Mouse (Mus musculus) E14TG2a.4 (cell line): ENCODE results near the gene P4htm.

Experiments
- H3K27me3 ChIP-seq: 2 replicates; pipeline ENCODE4 v1.6.1; 2014; ENCODE audit warnings: low read length, control low read depth; ENCODE audit not compliant: insufficient read depth
- H3K36me3 ChIP-seq: 2 replicates; pipeline ENCODE4 v1.6.1; 2014; ENCODE audit warnings: low read length, control low read depth; ENCODE audit not compliant: insufficient read depth
- H3K4me1 ChIP-seq: replicated peaks from 2 replicates; pipeline ENCODE4 v1.6.1; 2014; ENCODE audit warnings: low read depth, low read length, control low read depth
- H3K4me3 ChIP-seq: replicated peaks from 2 replicates; pipeline ENCODE4 v1.5.1; 2014; ENCODE audit warnings: mild to moderate bottlenecking, low read length
- H3K9me3 ChIP-seq: 2 replicates; pipeline ENCODE4 v1.6.1; 2014; ENCODE audit warnings: low read length, control low read depth
- CTCF ChIP-seq: conservative IDR thresholded peaks from 2 replicates; pipeline ENCODE4 v1.5.1; 2014; ENCODE audit warnings: low read length
- NANOG ChIP-seq: IDR thresholded peaks from 2 replicates; pipeline ENCODE4 v1.6.1; 2014; ENCODE audit warnings: borderline replicate concordance, low read length, mixed read lengths
- POU5F1 ChIP-seq: IDR thresholded peaks from 2 replicates; pipeline ENCODE4 v1.6.1; 2014; ENCODE audit warnings: low read length, borderline replicate concordance

The P4htm gene

DNA sequence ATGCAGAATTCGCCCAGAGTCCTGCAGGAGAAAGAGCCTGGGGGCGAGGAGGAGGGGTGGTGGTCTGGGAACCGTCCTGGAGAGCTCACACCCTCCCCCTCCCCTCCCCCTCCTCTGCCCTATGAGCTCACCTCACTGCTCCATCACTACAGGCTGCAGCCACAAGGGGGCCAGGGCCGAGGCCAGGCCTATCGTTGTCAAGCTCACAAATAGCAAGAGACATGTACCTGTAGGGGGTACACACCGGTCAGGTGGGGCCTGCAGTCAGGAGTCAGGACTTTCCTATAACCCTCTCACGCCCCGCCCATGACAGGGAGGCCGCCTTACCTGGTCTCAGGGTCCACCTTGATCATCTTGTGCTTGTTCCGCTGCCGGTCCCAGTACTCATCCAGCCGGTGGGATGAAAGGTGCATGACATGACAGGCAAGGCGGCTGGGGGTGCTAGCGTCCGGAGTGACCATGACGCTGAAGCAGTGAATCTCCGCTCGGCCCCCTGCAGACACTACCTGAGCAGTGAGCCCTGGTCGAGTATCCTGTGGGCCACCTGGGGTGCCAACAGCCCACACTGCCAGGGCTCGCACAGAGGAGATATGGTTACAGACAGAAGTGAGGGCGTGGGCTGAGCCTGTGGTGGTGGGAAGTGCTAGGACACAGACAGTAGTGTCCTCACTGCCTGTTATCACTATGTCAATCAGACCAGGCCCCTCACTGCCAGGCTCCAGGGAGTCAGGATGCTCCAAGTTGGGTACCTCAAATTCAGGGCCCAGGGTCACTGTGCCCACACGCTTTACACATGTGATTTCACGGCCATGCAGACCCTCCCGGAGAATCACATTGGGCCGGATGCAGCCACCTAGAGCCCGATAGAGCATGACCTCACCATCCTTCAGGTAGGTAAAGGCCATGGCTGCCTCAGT is 23.4 kb downstream of the P4htm start:
- TF ChIP-seq CTCF (peak; percentile 45), POU5F1 (no peak)
- H3K4me3 ChIP-seq: peak overlapping the region; percentile 54
- peaks cover 91% of the 10 kb centered on the region for H3K4me1 ChIP-seq
- no peaks in the 10 kb centered on the region for H3K9me3 ChIP-seq
- H3K36me3 ChIP-seq: peaks cover 63% of the 10 kb centered on the region
- H3K27me3 ChIP-seq: no peaks in the 10 kb centered on the region

DNA sequence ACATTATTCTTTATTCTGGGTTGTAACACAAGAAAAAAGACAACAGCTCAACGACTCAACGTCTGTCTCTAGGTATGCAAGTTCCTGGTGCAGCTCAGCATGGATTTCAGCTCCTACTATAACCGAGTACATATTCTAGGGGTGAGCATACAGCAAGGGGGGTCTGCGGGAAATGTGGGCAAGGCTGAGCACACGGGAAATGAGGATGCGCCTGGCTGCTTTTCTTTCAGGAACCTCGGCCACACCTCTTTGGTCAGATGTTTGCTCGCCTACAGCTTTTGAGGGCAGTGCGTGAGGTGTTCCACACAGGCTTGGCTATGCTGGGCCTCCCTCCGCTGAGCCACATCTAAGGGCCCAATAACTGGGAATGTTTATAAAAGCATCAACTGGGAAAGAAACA is 25.1 kb downstream of the P4htm start:
- TF ChIP-seq POU5F1 (no peak), CTCF (no peak), NANOG (no peak)

DNA sequence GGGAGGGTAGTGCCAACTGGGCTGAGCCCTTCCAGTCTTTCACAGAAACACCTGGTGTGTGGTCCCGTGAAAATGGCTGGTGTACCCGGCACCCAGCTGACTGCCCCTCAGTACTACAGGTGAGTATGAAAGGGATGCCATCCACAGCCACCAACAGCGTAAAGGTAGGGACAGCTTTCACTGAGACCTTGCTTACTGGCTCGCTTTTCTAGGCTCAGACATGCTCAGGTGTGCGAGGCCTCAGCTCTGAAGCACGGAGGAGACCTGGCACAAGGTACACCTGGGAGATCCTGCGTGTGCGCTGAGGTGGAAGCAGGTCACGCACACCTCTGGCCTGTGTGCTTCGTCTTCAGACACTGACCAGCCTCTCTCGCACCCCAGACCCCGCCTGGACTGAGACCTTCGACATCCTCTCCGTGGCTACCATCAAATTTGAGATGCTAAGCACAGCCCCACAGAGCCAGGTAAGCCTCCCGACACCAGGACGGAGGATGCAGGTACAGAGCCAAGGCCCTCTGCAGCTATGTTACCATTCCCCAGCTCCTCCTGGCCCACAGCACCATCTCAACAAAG is 26.0 kb downstream of the P4htm start:
- H3K9me3 ChIP-seq: no peaks in the 10 kb centered on the region
- TF ChIP-seq POU5F1 (no peak), NANOG (no peak), CTCF (no peak)
- peaks cover 57% of the 10 kb centered on the region for H3K36me3 ChIP-seq
- peaks cover 86% of the 10 kb centered on the region for H3K4me1 ChIP-seq
- H3K27me3 ChIP-seq: no peaks in the 10 kb centered on the region
- no peak overlapping the region for H3K4me3 ChIP-seq

More for the DNA sequence above, 25.1 kb downstream of the P4htm start:
- no peaks in the 10 kb centered on the region for H3K9me3 ChIP-seq
- peaks cover 94% of the 10 kb centered on the region for H3K4me1 ChIP-seq
- peaks cover 63% of the 10 kb centered on the region for H3K36me3 ChIP-seq
- no peaks in the 10 kb centered on the region for H3K27me3 ChIP-seq
- 0 out of 2 replicates have a peak overlapping the region, but pooled peaks have one; percentile 13 for H3K4me3 ChIP-seq

DNA sequence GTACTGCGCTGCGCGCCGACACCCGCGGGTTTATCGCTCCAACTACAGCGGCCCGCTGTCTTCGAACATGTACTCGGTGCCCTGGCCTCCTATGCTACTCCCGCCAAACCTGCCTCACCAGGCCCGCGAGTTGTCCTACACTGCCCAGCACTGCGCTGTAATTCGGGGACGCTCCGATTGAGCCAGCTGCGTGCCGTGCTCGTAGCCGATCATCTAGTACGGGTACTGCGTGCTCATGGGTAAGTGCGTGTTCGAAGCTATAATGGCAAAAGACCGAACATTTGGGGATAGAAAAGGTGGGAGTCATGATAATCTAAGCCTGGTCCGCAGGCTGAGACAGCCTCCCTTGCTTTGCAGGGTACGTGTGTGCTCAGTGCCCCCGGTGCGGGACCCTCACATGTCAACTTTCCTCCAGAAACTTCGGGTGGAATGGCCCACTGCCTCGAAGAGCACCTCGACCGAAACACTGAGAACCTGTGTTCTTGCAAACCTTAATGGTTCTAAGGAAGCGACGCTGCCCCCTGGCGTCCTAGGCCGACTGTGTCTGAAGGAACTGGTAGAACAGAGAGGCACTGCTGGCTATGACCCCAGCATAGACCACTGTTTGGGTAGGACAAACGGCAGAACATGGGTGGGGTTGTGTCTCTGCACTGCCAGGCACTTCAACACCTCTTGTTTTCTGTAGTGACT is 27.1 kb downstream of the P4htm start:
- H3K27me3 ChIP-seq: no peaks in the 10 kb centered on the region
- H3K9me3 ChIP-seq: no peaks in the 10 kb centered on the region
- H3K36me3 ChIP-seq: peaks cover 55% of the 10 kb centered on the region
- peak overlapping the region; percentile 92 for H3K4me3 ChIP-seq
- peak; percentile 60 for TF ChIP-seq CTCF
- no peak for TF ChIP-seq POU5F1
- H3K4me1 ChIP-seq: peaks cover 85% of the 10 kb centered on the region

DNA sequence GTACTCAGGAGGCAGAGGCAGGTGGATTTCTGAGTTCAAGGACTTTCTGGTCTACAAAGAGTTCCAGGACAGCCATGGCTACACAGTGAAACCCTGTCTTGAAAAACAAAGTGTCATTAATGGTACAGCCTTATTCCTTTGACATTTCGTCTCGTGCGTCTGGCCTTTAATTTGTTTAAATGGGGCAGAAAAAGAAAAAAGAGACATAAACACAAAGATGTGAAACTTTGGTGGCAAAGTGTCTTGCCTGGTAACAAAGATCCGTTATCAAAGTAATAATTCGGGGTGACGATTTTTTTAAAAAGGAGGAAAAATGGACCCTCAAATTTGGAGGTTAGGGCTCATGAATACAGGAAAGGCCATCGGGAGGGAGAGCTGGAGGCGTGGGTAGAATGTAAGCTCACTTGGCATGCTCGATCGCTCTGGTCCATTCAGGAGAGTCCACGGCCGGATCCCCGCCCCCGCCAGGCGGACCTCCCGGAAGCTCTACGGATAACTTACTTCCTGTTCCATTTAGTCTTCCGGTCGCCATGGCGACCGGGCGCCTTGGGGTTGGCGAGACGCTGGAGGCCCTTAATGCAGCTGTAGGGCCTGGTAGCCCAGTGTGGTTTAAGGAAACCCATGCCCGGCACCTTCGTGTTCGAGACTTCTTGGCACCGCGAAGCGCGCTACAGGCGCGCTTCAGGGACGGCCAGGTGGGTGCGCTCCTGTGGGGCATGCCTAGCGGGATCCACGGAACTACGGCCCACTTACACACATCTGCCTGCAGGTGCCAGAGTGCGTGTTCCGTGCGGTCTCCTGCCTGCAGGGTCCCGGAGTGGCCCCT is 27.9 kb downstream of the P4htm start, which contains the start of gene Dalrd3:
Gene Dalrd3 (plus strand): TSS at position 506 of the 826 bp plus-strand sequence.
- peak within 1 kb of the TSS; percentile 92 for H3K4me3 ChIP-seq
- TF ChIP-seq POU5F1 (no peak), CTCF (no peak), NANOG (no peak)

DNA sequence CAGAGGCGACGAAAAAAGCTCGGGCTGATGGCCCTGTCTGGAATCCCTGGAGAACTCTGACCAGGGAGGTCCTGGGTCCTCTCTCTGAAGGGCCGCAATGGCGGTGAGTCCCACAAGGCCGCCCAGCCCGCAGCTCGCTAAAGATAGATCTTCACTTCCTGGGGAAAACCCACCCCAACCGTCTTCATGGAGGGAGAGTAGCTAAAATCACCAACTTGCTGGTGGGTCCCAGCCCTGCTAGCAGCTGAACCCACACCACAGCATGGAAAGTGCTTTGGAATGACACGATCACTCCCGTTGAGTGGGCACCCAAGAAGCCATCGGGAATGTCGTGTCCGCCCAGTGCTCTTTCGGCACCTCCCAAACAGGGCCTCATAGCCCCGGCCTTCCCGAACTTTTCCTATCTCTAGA is 29.0 kb downstream of the P4htm start:
- TF ChIP-seq POU5F1 (no peak), NANOG (no peak), CTCF (no peak)
- Histone ChIP-seq H3K36me3 (peaks cover 58% of the 10 kb centered on the region), H3K9me3 (no peaks in the 10 kb centered on the region), H3K4me3 (peak overlapping the region; percentile 92), H3K27me3 (no peaks in the 10 kb centered on the region), H3K4me1 (peaks cover 85% of the 10 kb centered on the region)

More for the DNA sequence above, 27.9 kb downstream of the P4htm start, which contains the start of gene Dalrd3:
- H3K9me3 ChIP-seq: no peaks in the 10 kb centered on the region
- H3K4me1 ChIP-seq: peaks cover 85% of the 10 kb centered on the region
- peaks cover 55% of the 10 kb centered on the region for H3K36me3 ChIP-seq
- H3K27me3 ChIP-seq: no peaks in the 10 kb centered on the region

DNA sequence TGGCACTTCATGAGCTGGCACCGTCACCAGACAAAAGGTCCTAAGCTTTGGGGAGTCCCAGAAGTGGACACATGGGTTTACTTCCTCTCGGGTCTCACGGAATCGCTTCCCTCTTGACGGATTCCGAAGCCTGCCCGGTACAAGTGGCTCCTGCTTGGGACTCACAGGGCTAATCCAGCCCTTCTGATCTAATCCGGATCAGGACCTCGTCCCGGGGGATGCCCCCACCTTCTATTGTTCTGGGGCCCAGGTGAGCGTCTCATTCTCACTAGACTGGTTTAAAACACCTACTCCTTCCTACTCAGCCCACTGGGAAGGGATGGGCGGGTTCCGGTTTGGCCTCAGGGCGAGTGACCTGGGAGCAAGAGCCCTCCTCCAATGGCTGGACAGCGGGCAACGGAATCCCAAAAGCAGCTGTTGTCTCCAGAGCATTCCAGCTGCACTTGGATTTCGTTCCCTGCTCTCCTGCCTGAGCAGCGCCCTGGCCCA is 29.5 kb downstream of the P4htm start:
- Histone ChIP-seq H3K27me3 (no peaks in the 10 kb centered on the region), H3K36me3 (peaks cover 58% of the 10 kb centered on the region), H3K4me3 (peak overlapping the region; percentile 92), H3K9me3 (no peaks in the 10 kb centered on the region), H3K4me1 (peaks cover 85% of the 10 kb centered on the region)
- no peak for TF ChIP-seq POU5F1
- TF ChIP-seq NANOG: no peak
- no peak for TF ChIP-seq CTCF
